Mouse (Mus musculus): ENCODE results near the gene Myo1h.

Myo1h gene

DNA sequence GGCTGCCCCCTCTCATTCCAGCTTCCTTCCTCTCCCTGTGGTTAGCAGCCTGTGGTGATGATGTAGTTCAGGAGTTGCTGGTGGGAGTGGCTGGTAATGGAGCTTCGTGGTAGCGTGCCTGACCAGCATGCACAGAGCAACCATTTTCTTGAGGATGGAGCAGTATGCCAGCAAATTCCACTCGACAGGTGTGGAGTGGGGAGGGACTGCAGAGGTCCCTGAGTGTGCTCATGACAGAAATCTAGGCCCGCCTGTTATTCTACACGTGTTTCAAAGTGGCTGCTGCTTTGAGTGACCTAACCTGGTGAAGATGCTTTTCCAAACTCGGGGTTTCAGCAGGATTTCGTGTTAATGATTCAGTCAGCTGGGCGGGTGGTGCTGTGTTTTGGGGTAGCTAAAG is 95.5 kb downstream of the Myo1h start:
- no peak for DNase-seq (ENCODE audit: low read depth, low spot score)

DNA sequence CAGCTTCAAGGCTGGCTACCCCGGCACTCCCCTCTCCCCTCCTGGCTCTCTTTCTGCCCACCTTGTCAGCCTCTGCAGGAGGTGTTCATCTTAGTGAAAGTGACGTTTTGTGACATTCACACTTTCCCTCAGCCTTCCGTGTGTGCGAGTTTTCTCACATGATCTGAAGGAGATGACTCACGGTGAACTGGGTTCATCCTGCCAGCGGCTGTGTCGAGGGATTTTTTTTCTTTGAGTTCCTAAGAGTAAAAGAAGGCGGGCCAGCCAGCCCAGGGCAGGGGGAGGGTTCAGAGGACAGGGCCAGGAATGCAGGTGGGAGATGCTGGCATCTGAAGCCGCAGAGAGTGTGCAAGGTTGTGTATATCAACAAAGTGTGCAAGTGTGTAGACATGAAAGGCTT is 104.2 kb downstream of the Myo1h start:
- DNase-seq (ENCODE audit: low read depth, low spot score): no peak

DNA sequence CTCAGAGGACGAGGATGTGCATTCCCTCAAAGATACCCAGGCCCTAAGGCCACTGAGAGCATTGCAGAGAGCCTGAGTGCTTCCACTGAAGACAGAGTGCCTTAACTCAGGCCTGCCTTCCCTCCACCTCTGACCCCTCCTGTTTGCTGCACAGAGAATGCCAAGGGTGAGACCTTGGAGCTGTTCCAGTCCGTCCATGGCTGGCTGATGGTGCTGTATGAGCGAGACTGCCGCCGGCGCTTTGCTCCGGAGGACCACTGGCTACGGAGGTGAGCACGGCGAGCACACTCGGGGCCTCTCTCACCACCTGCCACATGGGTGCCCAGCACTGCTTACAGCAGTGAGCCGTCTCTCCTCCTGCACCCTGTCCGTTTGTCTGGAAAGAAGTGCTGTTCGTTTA is 117.6 kb downstream of the Myo1h start:
- DNase-seq (ENCODE audit: low read depth, low spot score): no peak

DNA sequence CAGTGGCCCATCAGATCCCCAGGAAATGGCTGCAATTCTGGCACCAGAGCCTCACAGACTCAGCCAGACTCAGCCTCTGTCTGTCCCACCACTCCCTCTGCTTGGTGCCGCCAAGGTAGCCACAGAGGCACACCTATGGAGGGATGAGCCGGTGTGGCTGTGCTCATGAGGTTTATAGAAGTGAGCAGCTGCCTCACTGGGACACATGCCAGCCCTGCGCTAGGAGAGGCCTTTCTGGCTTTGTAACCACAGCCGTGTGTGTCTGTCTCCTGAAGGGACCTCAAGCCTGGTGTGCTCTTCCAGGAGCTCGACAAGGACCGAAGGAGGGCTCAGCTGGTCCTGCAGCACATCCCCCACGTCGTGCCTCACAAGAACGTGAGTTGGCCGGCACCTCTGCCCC is 118.3 kb downstream of the Myo1h start:
- no peak for DNase-seq (ENCODE audit: low read depth, low spot score)

DNA sequence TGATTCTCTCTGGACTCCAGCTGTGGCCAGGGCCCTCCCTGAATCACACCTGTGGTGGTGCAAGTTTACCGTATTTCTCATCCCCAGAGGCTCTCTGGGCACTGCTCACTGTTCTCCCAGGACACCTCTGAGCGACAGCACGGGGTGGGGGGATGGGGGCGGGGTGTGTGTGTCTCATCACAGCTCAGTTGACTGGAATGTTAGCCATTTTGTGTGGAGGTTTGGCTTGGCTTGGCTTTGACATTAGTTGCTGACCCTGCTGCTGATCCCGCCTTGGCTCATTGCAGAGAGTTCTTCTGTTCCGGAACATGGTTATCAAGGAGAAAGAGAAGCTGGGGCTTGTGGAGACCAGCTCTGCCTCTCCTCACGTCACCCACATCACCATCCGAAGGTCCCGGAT is 118.8 kb downstream of the Myo1h start:
- no peak for DNase-seq (ENCODE audit: low read depth, low spot score)

DNA sequence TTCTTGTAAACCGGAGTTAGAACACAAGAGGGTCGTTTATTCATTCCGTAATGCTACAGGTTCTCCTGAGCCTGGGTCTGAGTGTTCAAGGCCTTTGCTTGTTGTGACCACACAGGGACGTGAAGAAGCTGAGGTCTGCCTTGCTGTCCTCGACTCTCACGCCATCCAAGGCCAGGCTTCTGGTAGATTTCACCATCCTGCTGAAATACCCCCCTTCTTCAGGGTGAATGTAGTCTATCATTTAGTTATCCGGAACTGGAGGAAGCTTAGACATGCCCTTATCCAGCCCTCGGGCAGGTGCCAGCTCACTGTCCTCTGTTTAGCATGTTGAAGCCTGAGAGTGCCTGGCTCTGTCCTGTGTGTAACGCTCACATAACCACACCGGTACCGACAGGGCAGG is 119.9 kb downstream of the Myo1h start:
- no peak for DNase-seq (ENCODE audit: low read depth, low spot score)

DNA sequence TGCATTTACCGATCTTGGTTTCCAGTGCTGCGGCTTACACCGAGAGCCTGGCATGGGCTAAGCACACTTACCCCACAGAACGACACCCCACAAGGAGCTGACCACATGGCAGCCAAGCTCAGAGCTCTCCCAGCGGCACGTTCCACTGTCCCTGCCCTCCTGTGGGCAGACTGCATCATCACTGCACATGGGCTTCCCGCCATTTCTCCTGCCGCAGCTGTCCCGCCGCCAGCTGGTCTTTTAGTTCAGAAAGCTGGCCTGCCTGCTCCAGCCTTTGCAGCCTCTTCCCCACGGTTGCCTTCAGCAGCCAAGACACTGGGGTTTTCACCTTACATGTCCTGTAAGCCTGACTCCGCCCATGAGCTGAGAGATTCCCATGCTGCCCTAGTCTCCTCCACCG is 121.5 kb downstream of the Myo1h start:
- no peak for DNase-seq (ENCODE audit: low read depth, low spot score)

DNA sequence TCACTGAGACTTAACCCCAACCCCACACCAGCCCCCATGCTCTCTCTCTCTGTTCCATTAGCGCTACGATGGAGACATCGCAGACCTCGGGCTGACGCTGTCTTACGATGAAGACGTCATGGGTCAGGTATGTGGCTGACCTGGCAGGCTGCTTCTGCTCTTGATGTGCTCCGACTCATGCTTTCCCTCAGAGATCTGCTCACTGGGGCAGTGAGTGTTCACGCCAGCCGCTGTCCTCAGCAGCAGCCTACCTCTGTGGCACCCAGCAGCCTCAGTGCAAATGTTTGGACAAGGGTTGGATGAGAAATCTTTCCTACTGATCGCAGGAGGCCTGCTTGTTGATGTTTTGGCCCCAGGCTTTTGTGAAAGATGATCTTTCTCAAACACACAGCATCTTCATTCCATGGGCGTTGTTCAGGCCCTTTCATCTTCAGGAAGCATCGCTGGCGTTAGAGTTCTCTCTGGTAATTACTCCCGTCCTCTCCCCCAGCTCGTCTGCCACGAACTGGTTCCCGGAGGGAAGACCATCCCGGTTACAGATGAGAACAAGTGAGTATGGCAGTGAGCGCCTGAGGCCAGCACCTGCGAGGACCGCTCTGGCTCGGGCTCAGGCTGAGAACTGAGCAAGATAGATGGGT is 123.5 kb downstream of the Myo1h start:
- DNase-seq (ENCODE audit: low read depth, low spot score): no peak

DNA sequence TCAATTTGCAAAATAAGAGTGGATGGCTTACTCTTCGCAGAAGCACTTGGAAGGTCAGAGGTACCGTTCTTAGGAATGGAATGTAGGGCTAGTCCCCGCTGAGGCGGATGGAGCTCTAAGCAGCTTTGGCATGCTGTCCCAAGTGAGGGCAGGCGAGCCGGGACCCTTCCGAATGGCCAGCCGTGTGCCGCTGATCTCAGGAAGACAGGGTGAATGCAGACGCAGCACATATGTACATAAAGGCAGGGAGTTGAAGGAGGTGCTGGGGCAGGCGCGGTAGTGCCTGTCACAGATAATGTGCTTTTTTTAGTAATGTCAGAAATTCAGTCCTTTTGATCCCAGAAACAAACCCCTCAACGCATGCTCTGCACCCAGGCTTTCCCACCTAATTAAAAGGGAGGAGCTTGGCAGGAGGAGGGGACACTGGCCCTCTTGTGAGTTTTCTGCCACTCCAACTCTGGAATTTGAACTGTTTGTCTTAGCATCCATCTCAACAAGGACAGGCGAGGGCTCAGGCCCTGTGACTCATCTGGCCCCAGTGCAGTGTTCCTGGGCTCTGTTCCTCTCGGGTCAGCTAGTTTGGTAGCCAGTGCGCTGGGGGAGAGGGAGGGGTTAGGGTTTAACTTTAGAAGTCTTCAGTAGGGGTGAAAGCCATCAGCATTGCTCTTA is 124.2 kb downstream of the Myo1h start:
- DNase-seq (ENCODE audit: low read depth, low spot score): no peak

Measured in CD4-positive helper T cell, adult 2 months (primary cell).